ENCODE assay signal across 24 mouse cellular contexts in the genomic region with DNA sequence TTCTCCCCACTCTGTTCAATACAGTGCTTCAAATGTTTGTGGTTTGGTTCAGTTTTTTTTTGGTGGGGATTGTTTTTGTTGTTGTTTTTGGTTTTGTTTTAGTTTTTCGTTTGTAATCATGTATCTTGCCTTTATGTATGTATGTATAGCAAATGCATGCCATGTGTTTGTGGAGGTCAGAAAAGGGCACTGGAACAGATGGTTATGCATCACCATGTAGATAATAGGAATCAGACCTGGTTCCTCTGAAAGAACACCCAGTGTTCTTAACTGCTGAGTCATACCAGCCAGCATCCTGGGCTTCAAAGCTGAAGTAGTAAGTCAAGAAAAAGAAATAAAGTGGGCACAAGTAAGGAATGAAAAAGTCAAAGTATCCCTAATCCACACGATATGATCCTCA.
"Had no signal": no experiment of that assay in that cellular context is flagged by ENCODE, and none has a peak within 500 bp of the region (broad histone marks: within the 10 kb centered on the region; RNA-seq: fewer than 3 reads in every experiment).

No protein-coding gene starts in this region.

- H3K27ac ChIP-seq: kidney, embryonic 15.5 days; left cerebral cortex, adult 2 months; limb, embryonic 10.5 days; limb, embryonic 13.5 days; liver, embryonic 12.5 days; liver, embryonic 15.5 days; lung, embryonic 15.5 days; neural tube, embryonic 12.5 days; neural tube, embryonic 15.5 days; stomach, embryonic 15.5 days had no signal

- H3K4me2 ChIP-seq: kidney, embryonic 15.5 days; limb, embryonic 13.5 days; liver, embryonic 12.5 days; liver, embryonic 15.5 days; lung, embryonic 15.5 days; midbrain, embryonic 11.5 days; neural tube, embryonic 12.5 days; neural tube, embryonic 15.5 days; stomach, embryonic 15.5 days had no signal

- DNase-seq: kidney, adult 8-10 months; kidney, postnatal 10 days; kidney, postnatal 36 days; layer of hippocampus, postnatal 36 days; liver; lung, adult 18-20 months; lung, postnatal 14 days; lung, postnatal 4 days; midbrain, embryonic 14.5 days; retina, postnatal 1 day; right cerebral cortex, postnatal 25 days; spleen, adult 18-20 months; thymus, postnatal 25 days had no signal

- ATAC-seq: liver, embryonic 12.5 days had no signal

- H3K9ac ChIP-seq: kidney, embryonic 15.5 days; limb, embryonic 13.5 days; liver, embryonic 12.5 days; liver, embryonic 15.5 days; lung, embryonic 15.5 days; neural tube, embryonic 12.5 days; neural tube, embryonic 15.5 days; stomach, embryonic 15.5 days had no signal

- H3K27me3 ChIP-seq: kidney, embryonic 15.5 days; limb, embryonic 13.5 days; liver, embryonic 12.5 days; liver, embryonic 15.5 days; lung, embryonic 15.5 days; neural tube, embryonic 12.5 days; neural tube, embryonic 15.5 days; stomach, embryonic 15.5 days had no signal

- H3K4me3 ChIP-seq: kidney, embryonic 15.5 days; left cerebral cortex, adult 2 months; limb, embryonic 10.5 days; limb, embryonic 13.5 days; liver, embryonic 12.5 days; liver, embryonic 15.5 days; lung, embryonic 15.5 days; neural tube, embryonic 12.5 days; neural tube, embryonic 15.5 days; stomach, embryonic 15.5 days had no signal

- H3K36me3 ChIP-seq: kidney, embryonic 15.5 days; limb, embryonic 10.5 days; limb, embryonic 13.5 days; liver, embryonic 12.5 days; liver, embryonic 15.5 days; lung, embryonic 15.5 days; neural tube, embryonic 12.5 days; neural tube, embryonic 15.5 days; stomach, embryonic 15.5 days had no signal

- H3K9me3 ChIP-seq: kidney, embryonic 15.5 days; limb, embryonic 10.5 days; limb, embryonic 13.5 days; liver, embryonic 12.5 days; liver, embryonic 15.5 days; lung, embryonic 15.5 days; neural tube, embryonic 12.5 days; neural tube, embryonic 15.5 days; stomach, embryonic 15.5 days had no signal

- H3K4me1 ChIP-seq: kidney, embryonic 15.5 days; limb, embryonic 10.5 days; limb, embryonic 13.5 days; liver, embryonic 12.5 days; liver, embryonic 15.5 days; lung, embryonic 15.5 days; neural tube, embryonic 12.5 days had no signal
